Mouse (Mus musculus): ENCODE results near the gene Rnf220.

DNA sequence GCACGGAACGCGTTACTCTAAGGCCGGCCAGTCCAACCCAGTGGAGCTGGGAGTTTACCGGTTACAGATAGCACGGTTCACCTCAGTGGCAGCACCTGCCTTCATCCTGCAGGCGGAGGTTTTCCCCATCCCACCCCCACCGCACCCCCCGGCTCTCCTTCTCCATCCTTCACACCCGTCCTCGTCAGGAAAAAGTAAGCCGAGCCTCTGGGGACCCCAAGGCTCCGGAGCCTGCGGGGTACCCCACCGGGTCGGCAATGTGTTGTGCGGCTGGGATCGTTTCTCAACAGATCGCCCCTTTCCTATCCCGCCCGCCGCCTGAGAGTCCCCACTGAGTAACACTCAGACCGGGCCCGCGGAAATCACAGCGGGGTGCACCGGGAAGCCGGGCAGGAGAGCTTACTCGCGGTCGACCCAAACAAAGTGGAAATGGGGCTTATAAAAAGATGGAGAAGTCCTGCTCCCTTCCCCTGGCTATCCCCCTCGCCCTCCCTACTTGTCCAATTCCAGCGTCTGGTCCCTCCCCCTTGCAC, 917 bp downstream of the Rnf220 start:
- TF ChIP-seq CTCF (IDR thresholded peaks at IDR 0.05; ENCODE audit: borderline replicate concordance, insufficient read depth, low read length) (no peak), POLR2A (IDR thresholded peaks at IDR 0.05; ENCODE audit: low read depth, low read length) (no peak)

Measured in embryonic fibroblast, embryonic 13.5 days (primary cell).